Mouse (Mus musculus) cerebellum, postnatal 10 days (tissue): ENCODE results near the gene Prkce.
A peak's percentile ranks its signal among the peaks of the same experiment; 100 is the strongest.

Source experiments
- DNase-seq, 2 experiments: peaks; one replicate each; pipeline ENCODE4 v3.0.0; 2021; ENCODE audit warnings: mixed read lengths in 2 of 2

Prkce gene

GRCm38 (mm10) chr17:86494895-86495294, 327.3 kb downstream of the Prkce start:
- no peak for DNase-seq

DNA sequence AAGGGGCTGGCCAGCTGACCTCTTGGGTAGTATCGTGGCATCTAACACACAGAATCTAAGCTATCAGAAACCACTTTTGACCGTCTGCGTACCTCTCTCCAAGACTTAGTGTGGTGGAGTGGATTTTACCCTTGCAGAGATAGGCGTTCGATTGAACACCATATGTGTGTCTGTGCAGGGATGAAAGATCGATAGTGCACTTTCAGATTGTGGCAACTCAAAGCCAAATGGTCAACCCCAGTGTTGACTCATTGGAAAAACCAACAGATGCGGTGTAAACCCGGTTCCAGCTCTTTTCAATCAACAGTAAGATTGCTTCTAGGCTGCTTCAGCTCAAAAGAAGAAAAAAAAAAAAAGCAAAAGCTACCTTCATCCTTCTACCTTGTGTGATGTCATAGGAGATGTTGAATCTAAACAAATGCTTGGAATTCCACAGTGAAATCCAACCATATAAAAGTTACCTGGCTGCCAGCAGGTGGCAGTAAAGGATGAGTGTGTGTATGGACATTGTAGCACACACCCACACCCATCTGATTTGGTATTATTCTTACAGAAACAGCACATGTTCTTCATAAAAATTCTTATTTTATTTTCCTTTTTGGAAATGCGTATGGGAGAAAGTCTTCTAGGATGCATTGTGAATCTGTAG, 328.7 kb downstream of the Prkce start:
- DNase-seq = peak; percentile 75

GRCm38 (mm10) chr17:86497302-86497701, 329.7 kb downstream of the Prkce start:
- no peak for DNase-seq

DNA sequence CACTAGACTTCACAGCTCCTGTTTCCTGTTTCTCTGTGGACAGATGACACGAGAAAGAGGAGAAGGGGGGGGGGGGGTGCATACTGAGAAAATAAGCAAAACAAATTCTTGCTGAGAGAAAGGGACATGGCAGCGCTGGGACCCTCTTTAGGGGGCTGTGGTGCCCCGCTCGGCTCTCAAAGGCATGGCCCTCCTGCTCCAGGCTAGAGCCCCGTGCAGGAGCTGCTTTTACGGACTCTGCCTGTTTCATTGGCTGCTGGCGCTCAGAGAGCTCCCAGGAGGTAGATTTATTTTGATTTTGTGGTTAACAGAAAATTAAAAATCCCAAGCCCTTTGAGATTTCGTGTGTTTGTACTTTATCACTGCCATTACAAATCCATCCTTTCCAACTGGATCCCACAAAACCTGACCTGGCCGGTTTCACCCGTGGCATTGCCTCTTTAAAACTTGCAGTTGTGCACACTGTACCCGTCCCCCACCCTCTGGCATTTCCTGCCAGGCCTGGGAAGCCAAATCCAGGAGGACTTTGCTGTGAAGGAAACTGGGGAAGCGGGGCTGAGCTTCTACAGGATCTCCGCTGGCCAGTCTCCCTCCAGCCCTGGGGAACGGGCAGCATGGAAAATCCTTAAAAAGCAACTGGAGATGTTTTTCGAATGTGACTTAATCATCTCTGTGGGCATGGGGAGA, 331.9 kb downstream of the Prkce start:
- no peak for DNase-seq

DNA sequence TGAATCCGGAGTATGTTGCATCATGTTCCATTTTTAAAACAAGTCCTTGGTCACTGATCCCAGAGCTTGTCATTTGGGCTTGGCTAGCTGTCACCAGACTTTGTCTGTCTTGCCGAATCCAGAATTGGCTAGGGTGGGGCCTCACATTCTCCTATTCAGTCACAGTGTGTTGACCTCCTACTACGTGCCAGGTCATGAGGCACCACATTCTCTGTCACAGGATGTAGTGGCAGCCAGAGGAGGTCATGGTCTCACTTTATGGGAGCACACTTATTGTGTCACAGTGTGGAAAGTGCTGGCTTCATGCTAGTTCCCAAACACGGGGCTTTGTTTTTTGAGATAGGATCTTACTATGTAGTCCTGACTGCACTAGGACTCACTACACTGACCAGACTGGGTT, 333.8 kb downstream of the Prkce start:
- no peak for DNase-seq

GRCm38 (mm10) chr17:86503208-86503897, 335.8 kb downstream of the Prkce start:
- no peak for DNase-seq

GRCm38 (mm10) chr17:86505183-86505631, 337.6 kb downstream of the Prkce start, which contains the start of gene Gm10309:
Gm10309 (minus strand) TSS chr17:86505232.
- peak; percentile 92 to 93 for DNase-seq

GRCm38 (mm10) chr17:86506881-86507280, 339.3 kb downstream of the Prkce start:
- DNase-seq = no peak

GRCm38 (mm10) chr17:86507342-86508211, 340.0 kb downstream of the Prkce start:
- peak; percentile 31 for DNase-seq

- no peak for DNase-seq
Measured at GRCm38 (mm10) chr17:86508212-86508490, 340.6 kb downstream of the Prkce start.

- DNase-seq = no peak
Measured at GRCm38 (mm10) chr17:86509871-86510270, 342.3 kb downstream of the Prkce start.

DNA sequence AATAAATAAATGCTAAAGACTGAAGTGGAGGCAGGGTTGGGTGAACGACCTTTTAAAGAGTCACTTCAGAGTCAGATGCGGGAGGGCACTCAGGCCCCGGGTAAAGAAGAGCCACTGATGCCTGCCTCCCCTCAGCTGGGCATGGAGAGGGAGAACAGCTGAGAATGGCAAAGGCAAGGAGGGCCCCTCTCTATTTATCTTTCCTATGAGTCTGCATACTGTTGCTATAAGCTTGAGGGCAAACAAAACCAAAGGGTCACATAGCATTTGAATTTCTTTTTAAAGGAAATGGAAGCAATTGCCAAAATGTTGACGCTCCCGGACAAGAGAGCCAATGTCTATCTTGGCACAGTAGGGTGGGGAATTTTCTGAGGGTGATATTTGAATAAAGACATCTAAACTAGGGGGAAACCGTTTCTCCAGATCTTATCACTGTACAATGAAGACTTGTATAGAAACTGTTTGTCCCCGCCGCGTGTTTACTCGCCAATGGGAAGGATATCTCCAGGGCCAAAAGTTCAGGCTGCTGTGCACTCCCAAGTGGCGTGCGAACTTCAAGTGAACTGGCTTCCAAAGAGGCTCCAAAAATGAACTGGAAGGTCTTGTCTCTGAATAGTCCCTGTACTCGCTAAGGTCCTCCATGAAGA, 347.5 kb downstream of the Prkce start:
- DNase-seq = no peak

GRCm38 (mm10) chr17:86516630-86517029, 349.0 kb downstream of the Prkce start:
- DNase-seq = no peak

- DNase-seq = no peak
Measured at GRCm38 (mm10) chr17:86518604-86519003, 351.0 kb downstream of the Prkce start.

GRCm38 (mm10) chr17:86521252-86521651, 353.7 kb downstream of the Prkce start:
- DNase-seq = peak; percentile 59 to 74

- no peak for DNase-seq
Measured at GRCm38 (mm10) chr17:86522649-86523048, 355.1 kb downstream of the Prkce start.

- no peak for DNase-seq
Measured at GRCm38 (mm10) chr17:86523374-86523773, 355.8 kb downstream of the Prkce start.

DNA sequence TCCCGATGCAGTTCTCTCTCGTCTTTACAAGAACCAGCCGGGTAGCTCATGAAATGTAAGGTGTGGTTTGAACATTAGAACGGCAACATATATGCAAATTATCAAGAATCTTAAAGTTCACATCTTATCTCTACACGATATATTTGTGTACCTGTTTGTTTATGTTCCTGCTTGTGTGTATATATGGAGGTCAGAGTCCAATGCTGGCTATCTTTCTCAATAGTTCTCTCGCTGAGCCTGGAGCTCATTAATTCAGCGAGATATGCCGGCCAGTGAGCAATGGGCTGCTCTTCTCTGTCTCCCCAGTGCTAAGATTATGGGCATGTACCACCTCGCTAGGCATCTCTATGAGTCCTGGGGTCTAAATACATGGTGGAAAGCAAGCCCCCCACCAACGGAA, 356.3 kb downstream of the Prkce start:
- DNase-seq = no peak

DNA sequence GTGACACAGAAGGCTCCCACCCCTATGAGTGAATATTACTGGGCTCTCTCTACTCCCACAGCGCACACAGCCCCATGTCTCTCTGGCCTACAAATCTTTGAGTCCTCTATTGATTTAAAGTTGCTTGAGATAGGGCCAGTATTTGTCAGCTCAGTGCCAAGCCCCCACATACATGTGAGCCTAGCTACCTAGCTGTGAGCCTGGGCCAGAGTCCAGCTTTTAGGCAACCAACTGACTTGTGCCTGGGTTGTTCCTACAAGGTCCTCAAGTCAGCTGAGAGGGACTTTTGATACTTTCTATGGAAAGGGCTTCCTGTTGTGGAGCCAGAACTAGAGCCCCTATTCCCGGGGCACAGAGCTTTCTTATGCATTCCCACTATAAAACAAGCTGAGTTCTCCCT, 357.5 kb downstream of the Prkce start:
- DNase-seq = peak in 1 of 2 experiments; percentile 40

DNA sequence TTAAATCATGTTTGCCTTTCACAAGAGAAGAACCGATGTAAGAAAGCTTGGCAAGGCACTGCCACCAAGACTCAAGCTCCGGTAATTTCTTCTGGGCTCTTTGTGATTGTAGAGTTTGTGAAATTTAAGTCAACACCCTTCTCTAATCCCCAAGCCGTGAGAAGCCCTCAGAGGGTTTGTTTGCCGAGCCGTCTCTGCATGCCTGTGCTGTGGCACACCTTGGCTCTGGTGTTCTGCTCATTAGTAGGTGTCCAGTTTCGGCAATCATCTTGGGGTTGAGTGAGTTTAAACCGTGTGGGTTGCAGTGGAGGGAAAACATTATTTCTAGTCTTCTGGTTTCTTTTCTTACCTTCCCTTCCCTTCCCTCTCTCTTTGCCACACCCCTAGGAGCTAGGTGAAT, 358.4 kb downstream of the Prkce start:
- no peak for DNase-seq

DNA sequence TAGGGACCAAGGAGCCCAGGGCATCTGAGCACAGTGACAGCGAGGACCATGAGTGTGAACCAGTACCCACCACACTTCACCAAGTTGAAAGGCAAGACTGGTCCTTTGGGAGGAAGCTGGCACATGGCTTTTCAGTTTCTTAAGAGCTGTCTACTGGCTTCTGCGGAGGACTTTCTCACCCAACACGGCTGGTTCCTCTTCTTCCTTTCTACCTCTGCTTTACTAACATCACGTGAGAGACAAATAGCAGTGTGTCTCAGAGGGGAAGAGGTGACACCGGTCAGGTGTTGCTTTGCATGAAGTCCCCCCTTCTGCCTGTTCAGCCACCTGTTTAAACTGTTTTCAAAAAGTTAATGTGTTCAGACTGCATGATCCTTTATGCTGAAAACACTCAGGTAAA, 359.7 kb downstream of the Prkce start:
- DNase-seq = no peak

- no peak for DNase-seq
Measured at GRCm38 (mm10) chr17:86529003-86529402, 361.4 kb downstream of the Prkce start.

GRCm38 (mm10) chr17:86529411-86529810, 361.8 kb downstream of the Prkce start:
- no peak for DNase-seq
